Mouse (Mus musculus) embryonic facial prominence, embryonic 11.5 days (tissue): ENCODE measurements around the gene Olfr1513. TPM values are rescaled to one million over a fixed set of nuclear protein-coding genes. Genes with fewer than 3 reads are reported as not detected.
"Not testable (repeated sequence)": the region's sequence is repeated elsewhere in the genome, so short reads cannot be mapped to it uniquely, and the experiment has no call there.

ENCODE experiments used
- ATAC-seq: fragments of 200-750 bp; cut with Nextera tagmentation; replicated peaks from 2 replicates; pipeline ENCODE4 v1.8.0; 2017; ENCODE audit warnings: low read depth; ENCODE audit not compliant: insufficient number of reproducible peaks, low FRiP score, low TSS enrichment
- DNase-seq: peaks from one replicate; pipeline ENCODE4 v3.0.0-alpha.2; 2015; ENCODE audit warnings: low spot score
- H3K27ac ChIP-seq: fragments of 300-500 bp; sonication (generic); replicated peaks from 2 replicates; pipeline ENCODE4 v1.5.1; 2014; ENCODE audit warnings: mild to moderate bottlenecking, low read depth, low read length, control low read depth
- H3K27me3 ChIP-seq: fragments of 300-500 bp; sonication (generic); 2 replicates; pipeline ENCODE4 v1.6.1; 2014; ENCODE audit warnings: mild to moderate bottlenecking, low read length, moderate library complexity, mixed read lengths; ENCODE audit not compliant: control insufficient read depth, insufficient read depth
- H3K36me3 ChIP-seq: fragments of 300-500 bp; sonication (generic); replicated peaks from 2 replicates; pipeline ENCODE4 v1.6.1; 2014; ENCODE audit warnings: low read depth, mild to moderate bottlenecking, low read length, moderate library complexity, mixed read lengths; ENCODE audit not compliant: control insufficient read depth, insufficient read depth
- H3K4me1 ChIP-seq: fragments of 300-500 bp; sonication (generic); 2 replicates; pipeline ENCODE4 v1.6.1; 2014; ENCODE audit warnings: low read length, mixed read lengths; ENCODE audit not compliant: control insufficient read depth, insufficient read depth
- H3K4me2 ChIP-seq: fragments of 300-500 bp; sonication (generic); 2 replicates; pipeline ENCODE4 v1.6.1; 2014; ENCODE audit warnings: low read depth, mild to moderate bottlenecking, control low read depth, low read length, moderate library complexity
- H3K4me3 ChIP-seq: fragments of 300-500 bp; sonication (generic); 2 replicates; pipeline ENCODE4 v1.5.1; 2014; ENCODE audit warnings: low read depth, low read length, control low read depth
- H3K9ac ChIP-seq: fragments of 300-500 bp; sonication (generic); replicated peaks from 2 replicates; pipeline ENCODE4 v1.6.1; 2014; ENCODE audit warnings: mild to moderate bottlenecking, control low read depth, low read length
- H3K9me3 ChIP-seq: fragments of 300-500 bp; sonication (generic); replicated peaks from 2 replicates; pipeline ENCODE4 v1.6.1; 2016; ENCODE audit warnings: mild to moderate bottlenecking, low read length, inconsistent platforms, mixed read lengths; ENCODE audit not compliant: control insufficient read depth
- WGBS: fragments of 180-500 bp; shearing (Covaris S2); extraction: QIAGEN DNeasy Blood & Tissue Kit; methylation state at CpG from one replicate; pipeline ENCODE4 v1.1.7; 2014; 5-methylcytosine and 5-hydroxymethylcytosine counted together
- polyA plus RNA-seq: library from polyadenylated mRNA; unstranded; fragments of >200 nt; fragmentation: Nextera tagmentation; extraction: Ambion mirVana; gene quantifications from 2 replicates; pipeline ENCODE4 v1.2.1, GENCODE M21; 2014

The Olfr1513 gene
- polyA plus RNA-seq, 1 experiment from 2014 or later, result not detected

DNA sequence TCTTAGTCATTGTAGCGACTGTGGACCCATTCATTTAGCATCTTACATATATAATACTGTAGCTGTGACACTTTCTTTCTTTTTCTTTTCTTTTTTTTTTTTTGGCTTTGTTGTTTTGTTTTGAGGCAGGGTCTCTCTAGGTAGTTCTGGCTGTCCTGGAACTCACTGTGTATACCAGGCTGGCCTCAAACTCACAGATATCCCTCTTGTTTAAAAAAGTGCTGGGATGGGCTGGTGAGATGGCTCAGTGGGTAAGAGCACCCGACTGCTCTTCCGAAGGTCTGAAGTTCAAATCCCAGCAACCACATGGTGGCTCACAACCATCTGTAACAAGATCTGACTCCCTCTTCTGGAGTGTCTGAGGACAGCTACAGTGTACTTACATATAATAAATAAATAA is 52.7 kb downstream of the Olfr1513 start:
- not testable (repeated sequence) for H3K36me3 ChIP-seq, H3K9me3 ChIP-seq, DNase-seq, H3K4me2 ChIP-seq, H3K9ac ChIP-seq, H3K4me3 ChIP-seq, ATAC-seq, H3K4me1 ChIP-seq, H3K27me3 ChIP-seq, H3K27ac ChIP-seq
- WGBS, result 91% methylated on average over 3 of the region's 3 CpGs

Other genes starting within 250 kb of the Olfr1513 start
- 86.1 and 97.9 TPM in 2 replicates for gene Rpgrip1, start 245.7 kb downstream of the Olfr1513 start, polyA plus RNA-seq
- gene Supt16, start 159.0 kb downstream of the Olfr1513 start, polyA plus RNA-seq, result 83.8 and 91.2 TPM in 2 replicates
- 47.5 and 55.4 TPM in 2 replicates for gene Chd8, start 98.6 kb downstream of the Olfr1513 start, polyA plus RNA-seq
- 47.7 and 51.5 TPM in 2 replicates for gene Tox4, start 77.3 kb downstream of the Olfr1513 start, polyA plus RNA-seq
- gene Rab2b, start 76.9 kb downstream of the Olfr1513 start, polyA plus RNA-seq, result 26.1 and 26.5 TPM in 2 replicates
- 49.8 and 50.1 TPM in 2 replicates for gene Mettl3, start 51.3 kb downstream of the Olfr1513 start, polyA plus RNA-seq
- 39.6 and 40.1 TPM in 2 replicates for gene Sall2, start 27.6 kb downstream of the Olfr1513 start, polyA plus RNA-seq
- 0.29 TPM in 1 of 2 replicates, not detected in the other for gene Olfr1512, start 22.8 kb upstream of the Olfr1513 start, polyA plus RNA-seq
- gene Olfr1511, start 41.0 kb upstream of the Olfr1513 start, polyA plus RNA-seq, result not detected in 2 replicates
- not detected in 2 replicates for gene Olfr1510, start 58.0 kb upstream of the Olfr1513 start, polyA plus RNA-seq
- not detected in 2 replicates for gene Olfr1509, start 86.6 kb upstream of the Olfr1513 start, polyA plus RNA-seq
- gene Olfr1508, start 111.1 kb upstream of the Olfr1513 start, polyA plus RNA-seq, result not detected in 2 replicates
- not detected in 2 replicates for gene Olfr1507, start 139.3 kb upstream of the Olfr1513 start, polyA plus RNA-seq